Mouse (Mus musculus) hindlimb bud, embryonic 11.5 days (tissue): ENCODE measurements around the gene Dnaic2.

Experiments
- DNase-seq: peaks from one replicate; pipeline ENCODE4 v3.0.0-alpha.2; 2012; ENCODE audit warnings: low read depth, low spot score; ENCODE audit errors: extremely low spot score

The Dnaic2 gene

DNA sequence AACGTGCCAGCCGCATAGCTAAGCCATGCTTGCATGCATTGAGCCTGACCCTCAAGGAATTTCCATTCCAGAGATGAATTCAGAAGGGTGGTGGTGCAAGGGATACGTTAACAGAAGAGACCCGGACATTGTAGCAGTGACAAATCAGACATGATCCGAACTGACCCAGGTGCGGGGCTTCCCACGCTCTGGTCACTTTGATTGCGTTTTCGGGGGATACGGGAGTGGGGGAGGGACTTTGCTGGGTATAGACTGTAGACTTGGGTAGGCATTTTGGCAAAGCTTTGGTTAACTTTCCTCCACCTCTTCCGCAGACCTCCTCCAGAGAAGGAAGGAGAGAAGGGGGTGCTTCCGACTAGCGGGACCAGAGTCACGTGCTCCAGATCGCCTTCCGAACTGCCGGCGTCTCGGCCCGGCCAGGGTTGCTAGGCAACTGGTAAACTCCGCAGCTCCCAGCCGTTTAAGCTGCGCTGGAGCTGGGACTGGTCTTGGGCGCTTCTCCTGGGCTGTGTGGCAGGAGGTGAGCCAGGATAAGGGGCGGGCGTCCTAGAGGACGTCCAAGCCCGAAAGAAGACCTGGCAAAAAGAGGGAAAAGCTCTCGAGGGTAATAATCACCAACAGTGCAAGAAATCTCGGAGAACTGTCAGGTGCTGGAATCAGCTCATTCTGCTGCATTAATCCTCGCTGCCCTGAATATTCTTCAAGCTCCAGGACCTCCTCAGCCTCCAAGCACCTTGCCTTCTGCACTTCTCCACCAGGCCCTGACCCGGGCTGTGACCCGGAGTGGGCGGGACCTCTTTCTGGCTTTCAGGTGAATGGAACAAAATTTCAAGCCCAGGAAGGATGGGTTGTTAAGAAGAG, at the start of gene Dnaic2:
Gene Dnaic2, plus strand, starts transcription at position 444 of the 861 bp plus-strand sequence.
- DNase-seq, result no peak

DNA sequence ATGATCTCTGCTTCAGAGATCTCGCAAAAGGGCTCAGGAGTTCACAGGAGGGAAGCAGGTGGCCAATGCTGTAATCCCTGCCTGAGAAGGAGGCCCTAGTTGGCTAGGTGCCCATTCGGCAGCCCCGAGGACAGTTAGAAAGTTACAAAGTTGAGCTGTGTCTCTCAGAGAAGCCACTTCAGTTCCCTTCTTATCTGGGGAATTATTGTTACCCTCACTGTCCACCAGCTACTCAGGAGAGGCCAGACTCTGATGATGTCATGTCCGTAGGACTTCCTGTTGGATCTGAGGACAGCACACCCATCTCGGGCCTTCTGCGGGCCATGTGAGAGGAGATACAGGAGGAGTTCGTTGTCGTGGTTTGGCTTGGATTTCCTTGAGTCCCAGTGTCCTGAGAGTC, 47.6 kb upstream of the Dnaic2 start:
- no peak for DNase-seq

DNA sequence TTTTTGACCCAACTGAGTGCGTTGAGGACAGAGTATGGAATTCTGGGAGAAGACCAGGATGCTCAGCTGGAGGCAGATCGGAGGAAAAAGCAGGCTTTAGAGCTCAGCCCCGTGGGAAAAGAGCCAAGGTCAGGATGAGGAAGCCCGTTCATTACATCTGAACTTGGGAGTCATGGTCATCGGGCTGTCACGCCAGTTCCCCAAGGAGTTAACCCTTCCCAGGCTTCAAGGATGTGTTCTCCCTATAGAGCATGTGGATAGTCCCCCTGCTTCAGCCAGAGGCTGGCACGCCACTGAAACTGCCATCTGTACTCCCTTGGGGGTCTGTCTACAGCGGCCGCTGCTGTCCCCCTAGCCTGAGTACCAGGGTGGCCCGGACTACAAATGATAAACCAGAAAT, 46.9 kb upstream of the Dnaic2 start:
- no peak for DNase-seq

DNA sequence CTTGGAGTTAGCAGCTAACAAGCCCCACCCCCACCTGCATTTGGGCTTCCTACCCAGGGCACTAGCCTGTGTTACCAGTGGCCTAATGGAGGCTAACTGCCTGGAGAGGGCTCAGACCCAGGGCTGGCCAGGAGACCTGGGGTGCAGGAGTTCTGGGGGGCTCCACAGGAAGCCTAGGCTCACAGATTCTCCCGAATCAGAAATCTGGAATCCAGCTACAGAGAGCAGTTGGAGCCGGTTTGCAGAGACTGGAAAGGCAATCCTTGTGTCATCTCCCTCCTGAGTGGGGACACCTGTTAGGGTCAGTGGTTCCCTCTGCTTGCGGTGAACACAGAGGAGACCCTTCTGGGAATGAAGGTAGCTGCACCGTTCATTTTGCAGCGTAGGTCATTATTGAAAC, 46.2 kb upstream of the Dnaic2 start:
- DNase-seq, result no peak

DNA sequence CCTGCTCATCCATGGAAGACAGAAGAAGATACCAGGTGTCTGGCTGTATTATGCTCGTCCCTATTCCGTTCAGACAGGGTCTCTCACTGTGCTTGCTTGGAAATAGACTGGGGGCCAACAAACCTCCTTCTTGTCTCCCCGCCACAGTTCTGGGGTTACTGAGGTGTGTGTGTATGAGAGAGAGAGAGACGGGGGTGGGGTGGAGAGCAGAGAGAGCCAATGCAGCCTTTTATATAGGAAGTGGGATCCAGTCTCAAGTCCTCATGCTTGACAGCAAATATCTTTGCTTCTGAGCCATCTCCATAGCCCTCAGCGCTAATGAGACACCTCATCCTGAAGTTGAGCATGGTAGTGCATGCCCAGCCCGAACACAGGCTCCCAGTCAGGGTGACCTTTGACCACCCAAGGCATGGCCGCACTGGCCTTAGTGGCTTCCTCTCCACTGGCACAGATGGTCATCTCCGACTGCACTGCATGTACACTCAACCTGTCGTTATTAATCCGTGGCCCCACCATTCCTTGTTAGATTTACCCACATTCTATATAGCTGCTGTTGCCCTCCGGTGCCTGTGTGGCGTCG, 44.8 kb upstream of the Dnaic2 start:
- no peak for DNase-seq

DNA sequence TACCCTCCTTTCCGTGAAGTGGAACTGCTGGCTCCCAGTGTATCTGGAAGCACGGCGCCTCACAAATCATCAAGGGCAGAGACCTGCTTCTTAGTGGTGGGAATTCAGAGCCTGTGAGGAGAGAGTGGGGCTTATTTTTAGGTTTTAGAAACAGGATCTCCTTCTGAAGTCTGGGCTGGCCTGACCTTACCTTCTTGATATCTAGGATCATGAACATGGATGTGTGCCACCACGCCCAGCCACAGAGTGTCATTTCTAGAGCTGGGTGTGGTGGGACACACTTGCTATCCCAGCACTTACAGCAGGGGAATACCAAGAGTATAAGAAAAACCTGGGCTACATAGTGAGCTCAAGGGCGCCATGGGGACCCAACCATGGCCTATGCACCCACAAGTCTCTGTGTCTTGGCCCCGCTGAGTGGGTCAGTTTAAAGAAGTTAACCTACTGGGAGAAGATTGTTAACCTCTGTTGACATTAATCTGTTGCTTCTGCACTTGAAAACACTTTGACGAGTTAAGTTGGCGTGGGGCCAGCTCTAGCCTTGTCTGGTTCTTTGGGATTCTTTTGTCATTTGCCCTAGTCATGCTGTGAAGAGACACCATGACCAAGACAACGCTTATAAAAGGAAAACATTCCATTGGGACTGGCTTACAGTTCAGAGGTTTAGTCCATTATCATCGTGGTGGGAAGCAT, 44.0 kb upstream of the Dnaic2 start:
- no peak for DNase-seq

DNA sequence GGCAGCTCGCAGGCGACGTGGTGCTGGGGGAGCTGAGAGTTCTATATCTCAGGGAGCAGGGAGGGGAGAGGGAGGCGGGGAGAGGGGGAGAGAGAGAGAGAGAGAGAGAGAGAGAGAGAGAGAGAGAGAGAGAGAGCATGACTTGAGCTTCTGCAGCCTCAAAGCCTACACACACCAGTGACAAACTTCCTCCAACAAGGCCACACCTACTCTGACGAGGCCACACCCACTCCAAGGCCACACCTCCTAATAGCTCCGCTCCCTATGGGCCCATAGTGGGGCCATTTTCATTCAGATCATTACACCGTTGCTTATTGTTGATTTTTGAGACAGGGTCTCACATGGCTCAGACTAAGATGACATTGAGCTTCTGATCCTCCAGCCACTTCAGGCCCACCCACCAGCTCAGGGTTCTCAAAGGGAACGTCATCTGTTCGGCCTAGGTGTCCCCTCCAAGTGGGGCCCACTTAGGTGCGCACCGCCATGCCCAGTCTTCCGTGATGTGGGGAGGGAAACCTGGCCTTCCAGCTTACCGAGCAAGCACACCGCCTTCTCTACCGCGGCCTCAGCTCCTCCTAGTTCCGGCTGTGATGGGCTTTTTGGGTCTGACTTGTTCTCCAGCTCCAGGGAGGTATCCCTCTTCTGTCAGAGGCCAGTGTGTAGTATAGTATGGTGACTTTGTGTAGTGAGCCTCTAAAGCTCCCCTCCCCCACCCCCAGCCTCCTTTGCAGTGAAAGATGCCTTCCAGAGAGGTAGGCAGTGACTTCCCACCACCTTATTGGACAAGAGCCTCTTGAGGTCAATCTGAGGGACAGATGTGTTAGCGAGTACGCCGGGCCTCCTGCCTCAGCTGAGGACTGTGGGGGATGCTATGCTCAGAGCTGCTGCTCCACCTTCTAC, 43.2 kb upstream of the Dnaic2 start:
- DNase-seq, result no peak

DNA sequence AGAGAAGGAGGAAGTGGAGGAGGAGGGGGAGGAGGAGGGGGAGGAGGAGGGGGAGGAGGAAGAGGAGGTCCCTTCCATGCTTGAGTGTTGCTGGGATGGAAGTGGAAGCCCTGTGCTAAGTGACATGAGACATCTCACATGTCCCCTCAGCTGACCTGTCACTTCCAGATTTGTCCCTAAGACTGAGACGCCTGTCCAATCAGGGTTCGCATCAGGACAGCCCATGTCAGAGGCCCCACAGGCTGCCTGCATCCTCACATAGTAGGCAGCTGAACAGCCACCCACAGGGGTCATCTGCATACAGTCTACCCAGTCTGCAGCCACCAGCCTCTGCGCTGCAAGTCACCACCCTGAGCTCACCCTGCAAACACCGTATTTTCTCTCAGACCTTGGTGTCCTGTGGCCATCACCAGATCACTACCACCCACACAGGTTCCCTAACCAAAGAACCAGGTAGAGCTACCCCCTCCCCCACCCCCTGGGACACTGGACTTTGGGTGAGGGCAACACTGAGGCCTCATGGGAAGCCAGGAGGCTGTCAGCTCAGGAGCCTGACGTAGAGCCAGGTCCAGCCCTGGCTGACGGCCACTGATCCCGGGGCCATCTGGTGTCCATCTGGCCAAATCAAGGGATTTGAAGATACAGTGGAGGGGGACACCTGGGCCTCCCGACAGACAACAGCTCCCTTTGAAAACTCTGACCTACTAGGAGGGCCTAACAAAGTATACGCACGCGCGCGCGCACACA, 42.4 kb upstream of the Dnaic2 start:
- DNase-seq, result no peak

DNA sequence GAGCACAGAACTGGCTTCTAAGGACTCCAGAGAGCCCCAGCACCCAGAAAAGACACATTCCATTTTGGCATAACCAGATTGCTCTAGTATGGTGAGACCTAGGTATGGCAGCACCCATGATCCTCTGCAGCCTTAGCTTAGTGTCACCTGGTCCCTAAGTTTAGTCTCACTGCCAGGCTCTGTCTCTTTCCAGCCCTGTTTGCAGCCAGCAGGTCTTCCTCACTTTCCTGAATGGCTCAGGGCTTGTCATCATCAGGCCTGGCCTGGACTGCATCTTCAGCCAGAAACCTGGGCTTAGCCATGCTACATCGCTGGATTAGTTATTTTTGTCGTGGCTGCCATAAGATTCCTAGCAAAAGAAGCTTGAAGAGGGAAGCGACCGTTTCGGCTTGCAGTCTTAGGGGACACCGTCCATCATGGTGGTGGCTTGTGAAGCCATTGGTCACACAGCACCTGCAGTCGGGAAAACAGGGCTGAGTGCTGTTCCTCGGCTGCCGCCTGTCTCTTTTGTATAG, 41.6 kb upstream of the Dnaic2 start:
- DNase-seq, result no peak

DNA sequence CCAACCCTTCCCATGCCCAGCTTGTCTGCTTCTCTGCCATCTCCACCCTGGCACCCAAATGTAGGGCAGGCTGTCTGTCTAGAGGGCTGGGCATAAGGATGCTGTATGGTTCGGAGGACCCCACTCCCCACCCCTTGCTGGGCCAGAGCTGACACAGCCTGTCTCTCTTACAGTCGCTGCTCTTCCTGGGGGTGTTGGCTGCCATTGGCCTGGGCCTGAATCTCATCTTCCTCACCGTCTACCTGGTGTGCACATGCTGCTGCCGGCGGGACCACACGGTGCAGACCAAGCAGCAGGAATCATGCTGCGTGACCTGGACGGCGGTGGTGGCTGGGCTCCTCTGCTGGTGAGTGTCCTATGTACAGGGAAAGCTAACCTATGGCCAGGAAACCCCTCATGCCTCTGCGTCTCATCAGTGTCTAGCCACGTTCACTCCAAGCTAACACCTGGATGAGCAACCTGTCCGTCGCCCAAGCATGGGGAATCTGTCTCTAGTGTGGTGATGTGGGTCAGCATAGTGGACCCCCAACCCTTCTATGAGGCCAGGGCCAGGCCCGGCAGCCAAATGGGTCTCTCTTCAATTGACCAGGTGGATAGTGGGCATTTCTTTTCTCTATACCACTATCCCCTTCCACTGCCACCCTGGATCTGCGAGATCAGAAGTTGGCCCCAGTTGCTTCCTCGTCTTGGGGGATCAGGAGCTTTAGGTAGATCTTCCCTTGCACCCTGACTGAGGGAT, 40.8 kb upstream of the Dnaic2 start:
- no peak for DNase-seq

DNA sequence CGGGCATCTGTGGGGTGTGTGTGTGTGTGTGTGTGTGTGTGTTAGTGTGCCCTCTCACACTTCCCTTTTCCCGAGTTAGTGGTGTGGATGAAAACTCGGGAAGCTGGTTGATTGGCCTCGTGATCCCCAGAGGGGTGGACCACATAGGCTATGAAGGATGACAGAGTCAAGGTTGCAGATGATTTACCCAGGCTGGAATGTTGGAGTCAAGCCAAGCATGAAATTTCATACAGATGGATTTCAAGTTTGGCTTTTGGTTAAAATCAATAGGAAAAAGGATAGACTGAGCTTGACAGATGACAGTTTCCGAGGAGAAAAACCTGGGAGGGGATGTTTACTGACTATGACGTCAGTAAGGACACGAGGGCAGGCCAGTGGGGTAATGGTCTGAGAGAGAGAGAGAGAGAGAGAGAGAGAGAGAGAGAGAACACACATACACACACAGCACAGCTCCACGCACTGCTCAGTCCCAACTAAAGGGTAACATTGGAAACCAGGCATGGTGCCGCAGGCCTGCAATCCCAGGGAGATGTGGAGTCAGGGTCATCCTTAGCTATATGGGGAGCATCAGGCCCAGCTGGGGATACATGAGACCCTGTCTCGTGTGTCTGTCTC, 39.5 kb upstream of the Dnaic2 start:
- no peak for DNase-seq

DNA sequence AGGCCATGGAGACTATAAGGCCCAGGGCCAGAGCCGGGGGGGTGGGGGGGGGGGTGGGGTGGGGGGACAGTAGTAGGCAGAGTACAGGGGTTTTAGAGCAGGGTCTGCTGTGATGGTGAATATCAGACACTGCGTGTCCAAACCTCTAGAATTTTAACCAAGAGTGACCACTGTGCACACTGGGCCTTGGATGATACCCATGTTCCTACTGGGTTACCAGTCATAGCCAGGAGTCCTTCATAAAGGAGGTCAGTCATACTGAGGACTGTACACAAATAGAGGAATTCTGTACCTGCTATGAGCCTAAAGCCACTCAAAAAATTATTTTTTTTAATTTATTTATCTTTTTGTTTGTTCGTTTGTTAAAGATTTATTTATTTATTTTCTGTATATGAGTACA, 38.5 kb upstream of the Dnaic2 start:
- DNase-seq, result no peak

DNA sequence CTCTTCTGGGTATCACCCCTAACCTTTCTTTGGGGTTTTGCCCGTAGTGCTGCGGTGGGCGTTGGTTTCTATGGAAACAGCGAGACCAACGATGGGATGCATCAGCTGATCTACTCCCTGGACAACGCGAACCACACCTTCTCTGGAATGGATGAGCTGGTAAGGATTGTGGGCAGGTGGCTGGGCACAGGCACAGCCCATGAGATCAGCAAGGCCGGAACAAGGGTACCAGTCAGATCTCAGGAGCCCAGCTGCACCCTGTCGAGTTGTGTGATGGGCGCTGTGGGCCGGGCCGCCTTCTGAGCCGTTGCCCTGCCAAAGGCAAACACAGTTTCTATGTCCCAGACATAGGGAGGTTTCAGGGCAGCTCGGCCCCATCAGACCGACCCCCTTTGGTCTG, 37.0 kb upstream of the Dnaic2 start:
- DNase-seq, result no peak

DNA sequence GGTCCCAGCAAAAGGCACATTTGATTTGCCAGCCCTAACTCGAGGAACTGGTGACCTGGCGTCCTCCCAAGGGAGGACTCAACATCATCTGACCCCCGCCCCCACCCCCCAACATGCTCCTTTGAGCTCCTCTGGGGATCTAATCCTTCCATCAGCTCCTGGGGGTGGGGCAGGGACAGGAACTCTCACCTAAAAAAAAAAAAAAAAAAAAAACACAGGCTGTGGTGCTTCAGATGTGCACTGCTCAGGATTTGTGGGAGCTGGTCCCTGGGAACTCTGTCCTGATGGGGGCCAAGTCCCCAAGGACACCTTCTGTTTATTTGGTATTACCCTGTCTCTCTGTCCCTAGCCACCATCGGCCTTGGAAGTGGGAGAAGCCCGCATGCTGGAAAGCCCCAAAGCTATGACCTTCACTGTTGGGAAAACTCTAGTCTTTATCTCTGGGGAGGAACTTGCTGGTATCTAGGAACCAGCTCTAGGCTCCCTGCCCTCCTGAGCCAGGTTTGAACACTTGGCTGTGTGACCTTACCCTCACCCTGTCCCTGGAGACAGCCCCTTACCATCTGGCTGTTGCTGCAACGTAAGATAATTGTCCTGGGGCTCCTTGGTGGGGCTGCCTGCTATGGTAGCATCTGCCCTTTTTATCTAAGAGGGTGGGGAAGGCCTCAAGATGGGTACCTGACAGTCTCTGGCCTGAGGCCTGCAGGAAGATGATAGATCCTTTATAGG, 35.6 kb upstream of the Dnaic2 start:
- no peak for DNase-seq

DNA sequence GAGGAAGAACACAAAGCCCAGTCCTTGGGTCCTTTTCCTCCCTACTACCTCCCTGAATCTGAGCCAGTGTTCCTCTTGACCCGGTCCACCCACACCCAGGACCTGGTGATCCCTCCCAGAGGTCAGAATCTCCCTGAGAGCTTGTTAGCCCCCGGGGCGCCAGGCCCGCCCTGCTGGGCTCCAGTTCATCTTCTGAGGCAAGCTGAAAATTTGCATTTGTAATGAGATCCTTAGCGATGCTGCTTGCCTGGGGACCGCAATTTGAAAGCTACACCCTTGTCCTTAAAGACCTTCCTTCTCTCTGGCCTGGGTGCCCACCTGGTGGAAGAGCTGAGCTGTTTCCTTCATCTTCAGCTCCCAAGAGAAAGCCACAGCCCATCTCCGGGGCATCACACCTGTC, 34.6 kb upstream of the Dnaic2 start:
- DNase-seq, result no peak

DNA sequence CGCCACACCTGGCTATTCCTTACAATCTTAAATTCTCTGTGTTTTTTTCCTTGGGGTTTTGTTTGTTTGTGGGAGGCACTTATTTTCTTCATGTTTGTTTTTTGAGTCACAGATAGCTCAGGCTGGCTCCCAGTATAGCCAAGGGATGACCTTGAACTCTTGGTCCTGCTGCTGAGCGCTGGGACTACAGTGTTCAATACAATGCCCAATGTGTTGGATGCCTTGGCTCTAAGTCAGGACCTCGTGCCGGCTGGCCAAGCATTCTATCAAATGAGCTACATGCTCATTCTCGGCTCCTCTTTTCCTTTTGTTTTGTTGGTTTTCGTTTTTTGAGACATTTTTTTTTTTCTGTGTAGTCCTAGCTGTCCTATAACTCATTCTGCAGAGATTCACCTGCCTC, 33.8 kb upstream of the Dnaic2 start:
- DNase-seq, result no peak

DNA sequence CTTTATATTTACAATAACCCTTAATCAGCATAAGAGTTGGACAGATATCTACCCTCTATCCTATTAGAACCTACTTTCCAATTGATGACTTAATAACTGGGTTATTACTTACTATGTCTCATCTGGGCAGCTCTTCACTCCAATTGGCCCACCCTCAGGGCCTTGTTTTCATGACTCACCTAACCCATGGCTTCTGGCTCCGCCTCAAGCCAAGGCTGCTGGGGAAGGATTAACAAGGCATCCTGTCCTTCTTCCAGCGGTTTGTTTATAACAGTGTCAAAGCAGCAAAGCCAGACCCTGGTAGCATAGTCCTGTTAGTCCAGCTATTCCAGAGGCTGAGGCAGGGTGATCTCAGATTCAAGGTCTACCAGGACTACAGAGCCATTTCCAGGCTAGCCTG, 32.8 kb upstream of the Dnaic2 start:
- no peak for DNase-seq

DNA sequence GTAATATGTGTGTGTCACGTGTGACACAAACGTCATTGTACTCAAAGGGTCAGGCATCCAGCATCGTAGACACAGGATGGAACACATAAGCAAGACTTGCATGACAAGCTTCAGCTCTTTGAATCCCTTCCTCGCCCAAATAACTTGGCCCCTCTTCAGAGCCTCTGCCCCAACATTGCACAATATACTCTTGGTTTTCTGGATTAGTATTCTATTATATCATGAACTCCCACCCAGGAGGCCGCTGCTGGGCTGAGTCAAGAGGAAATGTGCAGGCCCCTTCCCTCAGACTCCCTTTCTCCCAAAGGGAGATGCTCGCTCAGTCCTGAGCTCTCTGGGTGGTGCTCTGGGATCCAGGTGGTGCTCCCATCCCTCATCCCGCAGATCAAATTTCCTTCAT, 28.7 kb upstream of the Dnaic2 start:
- DNase-seq, result no peak
